ENCODE assay signal across 11 mouse cellular contexts in genomic region chr9:110330341-110330740, GRCm38 (mm10).
"Had no signal": no experiment of that assay in that cellular context is flagged by ENCODE, and none has a peak within 500 bp of the region (broad histone marks: within the 10 kb centered on the region; RNA-seq: fewer than 3 reads in every experiment).

No protein-coding gene starts in this region.

- H3K4me3 ChIP-seq: layer of hippocampus, adult 2 months; limb, embryonic 15.5 days; midbrain, embryonic 10.5 days; myocyte; neural tube, embryonic 12.5 days; stomach, embryonic 15.5 days had no signal

- H3K27ac ChIP-seq: kidney, postnatal 0 days; layer of hippocampus, adult 2 months; limb, embryonic 15.5 days; liver, embryonic 14.5 days; midbrain, embryonic 10.5 days; neural tube, embryonic 12.5 days; stomach, embryonic 15.5 days had no signal

- H3K36me3 ChIP-seq: limb, embryonic 15.5 days; midbrain, embryonic 10.5 days; neural tube, embryonic 12.5 days; stomach, embryonic 15.5 days had no signal

- DNase-seq: kidney, postnatal 4 days; lung, adult 18-20 months; midbrain, embryonic 14.5 days had no signal

- H3K9me3 ChIP-seq: limb, embryonic 15.5 days; midbrain, embryonic 10.5 days; neural tube, embryonic 12.5 days; stomach, embryonic 15.5 days had no signal

- H3K27me3 ChIP-seq: limb, embryonic 15.5 days; neural tube, embryonic 12.5 days; stomach, embryonic 15.5 days had no signal
